Mouse (Mus musculus) myocyte (in vitro differentiated cells): Measurements from ENCODE around the gene Olfr1395.

Source experiments
- E2F4 ChIP-seq: IDR thresholded peaks from one replicate; pipeline ENCODE4 v1.6.1; 2011; ENCODE audit warnings: mild to moderate bottlenecking, control low read depth, moderate library complexity; ENCODE audit not compliant: insufficient read depth
- MAX ChIP-seq: IDR thresholded peaks from one replicate; pipeline ENCODE4 v1.6.1; 2011; ENCODE audit warnings: low read depth, mild to moderate bottlenecking, control low read depth
- MYOD1 ChIP-seq, 3 experiments: IDR thresholded peaks; one replicate each; pipeline ENCODE4 v1.6.1; 2011; ENCODE audit warnings: control low read depth in 2 of 3, low read depth in 2 of 3, mild to moderate bottlenecking in 2 of 3, moderate library complexity in 1 of 3; ENCODE audit not compliant: insufficient read length in 2 of 3, control insufficient read depth in 1 of 3
- MYOG ChIP-seq, 3 experiments: IDR thresholded peaks; one replicate each; pipeline ENCODE4 v1.6.1; 2011; ENCODE audit warnings: control low read depth in 2 of 3, low read depth in 2 of 3, mild to moderate bottlenecking in 2 of 3; ENCODE audit not compliant: insufficient read length in 2 of 3, control insufficient read depth in 1 of 3, insufficient read depth in 1 of 3
- POLR2A ChIP-seq: IDR thresholded peaks from one replicate; pipeline ENCODE4 v1.6.1; 2011; ENCODE audit warnings: low read depth, mild to moderate bottlenecking, control low read depth, moderate library complexity; ENCODE audit not compliant: insufficient read length
- TCF12 ChIP-seq: IDR thresholded peaks from one replicate; pipeline ENCODE4 v1.6.1; 2011; ENCODE audit warnings: mild to moderate bottlenecking, control low read depth; ENCODE audit not compliant: poor library complexity, insufficient read depth, severe bottlenecking

DNA sequence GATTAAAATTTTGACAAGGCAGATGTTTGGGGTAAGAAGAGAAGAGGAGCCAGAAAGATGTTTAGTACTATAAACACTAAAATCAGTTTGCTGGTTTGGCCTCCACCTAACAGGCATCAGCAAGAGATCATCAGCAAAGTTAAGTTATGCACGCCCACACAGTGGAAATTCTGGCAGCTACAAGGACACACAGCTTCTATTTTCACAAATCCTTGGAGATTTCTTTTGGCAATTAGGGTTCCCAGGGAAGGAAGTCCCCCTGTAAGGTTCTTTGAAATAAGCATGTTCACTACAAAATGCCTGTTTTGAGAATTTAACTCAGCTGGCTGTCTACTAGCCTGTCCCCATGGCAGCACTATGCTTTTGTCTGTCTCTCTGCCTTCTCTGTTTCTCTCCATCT, 31.1 kb upstream of the Olfr1395 start:
- TF ChIP-seq TCF12, result no peak
- TF ChIP-seq MYOG (IDR thresholded peaks at IDR 0.05; ENCODE audit: control insufficient read depth in 1 of 3, insufficient read depth in 1 of 3, insufficient read length in 2 of 3, low read depth in 2 of 3), result no peak
- no peak for TF ChIP-seq E2F4
- TF ChIP-seq MAX, result no peak
- TF ChIP-seq POLR2A, result no peak
- no peak for TF ChIP-seq MYOD1 (IDR thresholded peaks at IDR 0.05; ENCODE audit: control insufficient read depth in 1 of 3, insufficient read length in 2 of 3, low read depth in 2 of 3)
